Mouse (Mus musculus) E14TG2a.4 (cell line): ENCODE results near the gene Gdpd5.
A peak's percentile ranks its signal among the peaks of the same experiment; 100 is the strongest.

Source experiments
- CTCF ChIP-seq: conservative IDR thresholded peaks from 2 replicates; pipeline ENCODE4 v1.5.1; 2014; ENCODE audit warnings: low read length
- NANOG ChIP-seq: IDR thresholded peaks from 2 replicates; pipeline ENCODE4 v1.6.1; 2014; ENCODE audit warnings: borderline replicate concordance, low read length, mixed read lengths

DNA sequence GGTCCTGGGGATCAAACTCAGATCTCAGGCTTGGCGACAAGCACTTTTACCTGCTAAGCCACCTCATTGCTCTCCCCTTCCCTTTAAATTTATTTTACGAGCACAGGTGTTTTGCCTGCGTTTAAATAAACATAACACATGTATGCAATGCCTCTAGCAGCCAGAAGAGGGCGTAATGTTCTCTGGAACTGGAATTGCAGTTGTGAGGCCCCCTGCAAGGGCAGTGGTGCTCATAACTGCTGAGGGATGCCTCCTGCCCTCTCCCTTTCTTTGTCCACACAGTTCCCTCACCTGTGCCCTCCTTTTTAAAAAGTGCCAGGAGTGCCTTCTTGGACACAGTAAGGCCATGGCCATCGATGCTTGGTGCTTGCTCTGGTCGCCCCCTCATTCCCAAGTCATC lies 62.8 kb downstream of the Gdpd5 start:
- TF ChIP-seq CTCF, result peak; percentile 94
- TF ChIP-seq NANOG, result no peak
